Mouse (Mus musculus): ENCODE results near the gene Pum1.
A peak's percentile ranks its signal among the peaks of the same experiment; 100 is the strongest.

Gene Pum1

DNA sequence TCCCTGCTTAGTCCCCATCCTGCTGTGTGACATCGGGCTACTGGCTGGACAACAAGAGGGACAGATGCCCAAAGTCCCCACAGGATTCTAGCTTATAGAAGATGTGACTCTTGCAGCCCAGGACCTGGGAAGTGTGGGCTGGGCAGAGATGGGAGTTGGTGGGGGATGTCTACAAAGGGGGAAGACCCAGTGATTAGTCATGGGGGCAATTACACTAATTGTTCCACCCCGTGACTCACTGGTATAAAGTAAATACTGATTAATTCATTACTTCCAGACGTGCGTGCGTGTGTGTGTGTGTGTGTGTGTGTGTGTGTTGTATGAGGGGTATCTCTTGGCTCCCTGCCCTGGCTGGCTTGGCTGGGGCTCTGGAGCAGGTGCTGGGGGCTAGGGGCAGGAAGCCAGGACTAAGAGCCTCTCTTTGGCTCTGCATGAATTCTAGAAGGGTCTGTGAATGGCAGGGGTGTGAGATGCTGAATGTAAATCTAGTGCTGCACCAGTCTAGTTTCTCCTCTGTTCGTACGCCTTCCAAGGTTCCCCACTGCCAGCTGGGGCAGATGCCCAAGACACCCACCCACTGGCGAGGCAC is 151.7 kb downstream of the Pum1 start:
- no peak for DNase-seq (ENCODE audit: low spot score)

DNA sequence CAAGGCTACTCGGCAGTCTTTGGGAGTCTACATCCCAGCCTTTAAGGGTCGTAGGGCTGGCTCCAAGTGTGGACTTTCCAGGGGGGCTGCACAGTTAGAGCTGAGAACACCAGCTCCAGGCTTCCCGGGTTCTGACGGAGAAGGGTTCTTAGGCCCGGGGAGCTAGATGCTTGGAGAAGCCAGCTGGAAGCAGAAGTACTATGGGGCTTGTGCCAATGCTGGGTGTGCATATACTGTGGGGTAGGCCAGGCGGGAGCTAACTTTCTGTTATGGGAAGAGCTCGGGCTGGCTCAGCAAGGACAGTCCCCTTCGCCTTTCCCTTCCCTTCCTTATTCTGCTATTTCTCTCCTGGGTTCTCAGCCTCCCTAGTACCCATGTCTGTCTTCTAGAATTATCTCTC is 152.7 kb downstream of the Pum1 start:
- DNase-seq (ENCODE audit: low spot score) = no peak

- DNase-seq (ENCODE audit: low spot score) = no peak
These were observed 156.7 kb downstream of the Pum1 start for GRCm38 (mm10) chr4:130819806-130820205.

DNA sequence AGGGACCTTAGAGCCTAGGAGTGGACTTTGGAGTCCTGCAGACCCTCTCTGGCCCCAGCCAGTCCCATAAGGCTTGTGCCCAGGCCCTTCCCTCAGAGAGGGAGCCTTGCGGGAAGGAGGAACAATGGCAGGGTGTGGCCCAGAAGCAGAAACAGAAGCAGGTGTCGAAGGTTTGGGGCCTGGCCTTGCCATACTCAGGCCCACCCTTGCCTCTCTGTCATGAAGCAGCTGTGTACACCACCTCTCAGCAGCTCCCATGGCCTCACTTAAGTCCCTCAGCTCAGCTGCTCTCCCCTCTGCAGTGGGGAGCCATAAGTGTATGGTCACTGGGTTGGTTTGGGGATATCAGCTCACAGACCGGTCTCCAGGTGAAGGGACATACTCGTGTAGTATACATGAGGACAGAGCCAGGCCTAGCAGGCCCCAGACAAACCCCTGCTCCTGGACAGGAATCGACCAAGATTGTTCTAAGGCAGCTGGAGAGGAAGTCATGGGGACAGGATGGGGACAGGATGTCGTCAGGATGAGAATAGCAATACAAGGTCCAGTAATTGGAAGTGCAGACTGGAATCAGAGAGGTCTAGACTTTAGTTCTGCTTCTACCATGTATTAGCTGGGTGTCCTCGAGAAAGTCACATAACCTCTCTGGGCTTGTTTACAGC is 157.6 kb downstream of the Pum1 start:
- no peak for DNase-seq (ENCODE audit: low spot score)

- peak; percentile 71 for DNase-seq (ENCODE audit: low spot score)
These were observed 165.9 kb downstream of the Pum1 start for GRCm38 (mm10) chr4:130828851-130829673.
